Mouse (Mus musculus): ENCODE data around the gene Gm9112. TPM values are rescaled to one million over a fixed set of nuclear protein-coding genes. Genes with fewer than 3 reads are reported as not detected.
"Not testable (repeated sequence)": the region's sequence is repeated elsewhere in the genome, so short reads cannot be mapped to it uniquely, and the experiment has no call there.

Gm9112 gene
- total RNA-seq (2014; rRNA removed) = not detected in 2 replicates
- polyA plus RNA-seq (2015; fragmentation: Nextera tagmentation; extraction: Ambion mirVana) = not detected in 2 replicates

- H3K9me3 ChIP-seq (ENCODE audit: low read length); H3K27ac ChIP-seq; H3K36me3 ChIP-seq (ENCODE audit: insufficient read depth, low read length); ATAC-seq; H3K9ac ChIP-seq (replicated peaks; ENCODE audit: low read length); H3K4me1 ChIP-seq (ENCODE audit: insufficient read depth, low read length); H3K27me3 ChIP-seq (ENCODE audit: insufficient read depth, low read length); H3K4me3 ChIP-seq (ENCODE audit: low read length); H3K4me2 ChIP-seq (ENCODE audit: low read depth, low read length); DNase-seq (ENCODE audit: low spot score): not testable (repeated sequence)
- WGBS = 88% methylated on average over 7 of the region's 10 CpGs
Observed at GRCm38 (mm10) chrX:102707535-102707934, at the start of gene Gm9112, which contains the start of gene Dmrtc1b. Gene Gm9112, minus strand, starts transcription at chrX:102707635. Gene Dmrtc1b, plus strand, starts transcription at chrX:102707865.

- not testable (repeated sequence) for H3K9me3 ChIP-seq (ENCODE audit: low read length); H3K4me1 ChIP-seq (ENCODE audit: insufficient read depth, low read length); H3K36me3 ChIP-seq (ENCODE audit: insufficient read depth, low read length); H3K4me3 ChIP-seq (ENCODE audit: low read length); H3K27me3 ChIP-seq (ENCODE audit: insufficient read depth, low read length); H3K9ac ChIP-seq (replicated peaks; ENCODE audit: low read length); ATAC-seq; DNase-seq (ENCODE audit: low spot score); H3K27ac ChIP-seq; H3K4me2 ChIP-seq (ENCODE audit: low read depth, low read length)
- WGBS = 79% methylated on average over 6 of the region's 6 CpGs
Observed at GRCm38 (mm10) chrX:102724226-102724625, 16.8 kb upstream of the Gm9112 start.

- H3K4me3 ChIP-seq (ENCODE audit: low read length); ATAC-seq; H3K27ac ChIP-seq; DNase-seq (ENCODE audit: low spot score); H3K4me2 ChIP-seq (ENCODE audit: low read depth, low read length); H3K4me1 ChIP-seq (ENCODE audit: insufficient read depth, low read length); H3K9me3 ChIP-seq (ENCODE audit: low read length); H3K36me3 ChIP-seq (ENCODE audit: insufficient read depth, low read length); H3K9ac ChIP-seq (replicated peaks; ENCODE audit: low read length); H3K27me3 ChIP-seq (ENCODE audit: insufficient read depth, low read length): not testable (repeated sequence)
- 70% methylated on average over 3 of the region's 3 CpGs for WGBS
Observed at GRCm38 (mm10) chrX:102700636-102701035, 6.8 kb downstream of the Gm9112 start.

GRCm38 (mm10) chrX:102689252-102689651 is 18.2 kb downstream of the Gm9112 start:
- not testable (repeated sequence) for H3K27me3 ChIP-seq (ENCODE audit: insufficient read depth, low read length); H3K4me2 ChIP-seq (ENCODE audit: low read depth, low read length); H3K9me3 ChIP-seq (ENCODE audit: low read length); H3K27ac ChIP-seq; H3K9ac ChIP-seq (replicated peaks; ENCODE audit: low read length); H3K4me3 ChIP-seq (ENCODE audit: low read length); H3K4me1 ChIP-seq (ENCODE audit: insufficient read depth, low read length); H3K36me3 ChIP-seq (ENCODE audit: insufficient read depth, low read length)
- ATAC-seq (peak; percentile 71), DNase-seq (ENCODE audit: low spot score) (peak; percentile 49)
- WGBS = 34% methylated on average over 4 of the region's 4 CpGs
- peak; percentile 59 for TF ChIP-seq CTCF (IDR thresholded peaks at IDR 0.05; ENCODE audit: low read depth)

GRCm38 (mm10) chrX:102686872-102687271 is 20.6 kb downstream of the Gm9112 start, which contains the start of gene Gm3880:
Gene Gm3880, minus strand, starts transcription at chrX:102686972.
- not testable (repeated sequence) for H3K27ac ChIP-seq; H3K4me3 ChIP-seq (ENCODE audit: low read length); DNase-seq (ENCODE audit: low spot score); H3K9ac ChIP-seq (replicated peaks; ENCODE audit: low read length); H3K4me1 ChIP-seq (ENCODE audit: insufficient read depth, low read length); H3K36me3 ChIP-seq (ENCODE audit: insufficient read depth, low read length); H3K27me3 ChIP-seq (ENCODE audit: insufficient read depth, low read length); H3K4me2 ChIP-seq (ENCODE audit: low read depth, low read length); ATAC-seq; H3K9me3 ChIP-seq (ENCODE audit: low read length)
- 90% methylated on average over 4 of the region's 5 CpGs for WGBS

- H3K36me3 ChIP-seq (ENCODE audit: insufficient read depth, low read length); H3K9me3 ChIP-seq (ENCODE audit: low read length); H3K27ac ChIP-seq; ATAC-seq; H3K4me1 ChIP-seq (ENCODE audit: insufficient read depth, low read length); DNase-seq (ENCODE audit: low spot score); H3K9ac ChIP-seq (replicated peaks; ENCODE audit: low read length); H3K4me2 ChIP-seq (ENCODE audit: low read depth, low read length); H3K27me3 ChIP-seq (ENCODE audit: insufficient read depth, low read length); H3K4me3 ChIP-seq (ENCODE audit: low read length): not testable (repeated sequence)
- WGBS = 63% methylated on average over 3 of the region's 3 CpGs
Observed at GRCm38 (mm10) chrX:102684706-102685105, 22.7 kb downstream of the Gm9112 start.

GRCm38 (mm10) chrX:102666641-102667040 is 40.8 kb downstream of the Gm9112 start:
- ATAC-seq (no peak), DNase-seq (ENCODE audit: low spot score) (no peak)
- Histone ChIP-seq H3K4me1 (ENCODE audit: insufficient read depth, low read length) (no peaks in the 10 kb centered on the region), H3K27ac (no peak overlapping the region), H3K9me3 (ENCODE audit: low read length) (no peaks in the 10 kb centered on the region), H3K36me3 (ENCODE audit: insufficient read depth, low read length) (no peaks in the 10 kb centered on the region), H3K4me2 (ENCODE audit: low read depth, low read length) (no peak overlapping the region), H3K4me3 (ENCODE audit: low read length) (no peak overlapping the region), H3K9ac (replicated peaks; ENCODE audit: low read length) (no peak overlapping the region), H3K27me3 (ENCODE audit: insufficient read depth, low read length) (no peaks in the 10 kb centered on the region)
- 72% methylated on average over 2 of the region's 2 CpGs for WGBS
- TF ChIP-seq CTCF (IDR thresholded peaks at IDR 0.05; ENCODE audit: low read depth) = no peak

Measured in hindbrain, postnatal 0 days (tissue).